Mouse (Mus musculus): ENCODE results near the gene Hmga2.

- no peak for TF ChIP-seq POLR2A (IDR thresholded peaks at IDR 0.05; ENCODE audit: insufficient read depth, low read length)
- no peak for TF ChIP-seq EP300 (IDR thresholded peaks at IDR 0.05; ENCODE audit: insufficient read depth, low read depth, low read length)
- TF ChIP-seq CTCF (IDR thresholded peaks at IDR 0.05; ENCODE audit: low read depth, low read length) = no peak
These were observed 47.1 kb downstream of the Hmga2 start for GRCm38 (mm10) chr10:120429199-120429551.

All from ES-Bruce4 (cell line).